Mouse (Mus musculus) embryonic facial prominence, embryonic 14.5 days (tissue): ENCODE data around the gene Lrrc28. TPM values are rescaled to one million over a fixed set of nuclear protein-coding genes. Genes with fewer than 3 reads are reported as not detected.
A peak's percentile ranks its signal among the peaks of the same experiment; 100 is the strongest.

ENCODE experiments used
- ATAC-seq: fragments of 200-750 bp; cut with Nextera tagmentation; 2 replicates; pipeline ENCODE4 v1.8.0; 2017; ENCODE audit warnings: low read depth, moderate number of reproducible peaks, moderate TSS enrichment
- DNase-seq: peaks from one replicate; pipeline ENCODE4 v3.0.0-alpha.2; 2015; ENCODE audit warnings: low spot score
- H3K27ac ChIP-seq: fragments of 300-500 bp; sonication (generic); replicated peaks from 2 replicates; pipeline ENCODE4 v1.5.1; 2014; ENCODE audit warnings: low read depth, mild to moderate bottlenecking, low read length, moderate library complexity
- H3K27me3 ChIP-seq: fragments of 300-500 bp; sonication (generic); replicated peaks from 2 replicates; pipeline ENCODE4 v1.6.1; 2014; ENCODE audit warnings: low read length; ENCODE audit not compliant: control insufficient read depth, insufficient read depth
- H3K36me3 ChIP-seq: fragments of 300-500 bp; sonication (generic); 2 replicates; pipeline ENCODE4 v1.6.1; 2014; ENCODE audit warnings: low read length, mixed read lengths; ENCODE audit not compliant: control insufficient read depth, insufficient read depth
- H3K4me1 ChIP-seq: fragments of 300-500 bp; sonication (generic); 2 replicates; pipeline ENCODE4 v1.6.1; 2014; ENCODE audit warnings: antibody characterized with exemption, low read length; ENCODE audit not compliant: control insufficient read depth, insufficient read depth
- H3K4me2 ChIP-seq: fragments of 300-500 bp; sonication (generic); 2 replicates; pipeline ENCODE4 v1.6.1; 2014; ENCODE audit warnings: low read depth, mild to moderate bottlenecking, low read length, moderate library complexity, mixed read lengths
- H3K4me3 ChIP-seq: fragments of 300-500 bp; sonication (generic); 2 replicates; pipeline ENCODE4 v1.5.1; 2014; ENCODE audit warnings: low read depth, mild to moderate bottlenecking, low read length
- H3K9ac ChIP-seq: fragments of 300-500 bp; sonication (generic); 2 replicates; pipeline ENCODE4 v1.6.1; 2014; ENCODE audit warnings: low read depth, mild to moderate bottlenecking, low read length, moderate library complexity, mixed read lengths
- H3K9me3 ChIP-seq: fragments of 300-500 bp; sonication (generic); 2 replicates; pipeline ENCODE4 v1.6.1; 2016; ENCODE audit warnings: low read length; ENCODE audit not compliant: control insufficient read depth
- WGBS: fragments of 180-500 bp; shearing (Covaris S2); extraction: QIAGEN DNeasy Blood & Tissue Kit; methylation state at CpG from one replicate; pipeline ENCODE4 v1.1.7; 2014; 5-methylcytosine and 5-hydroxymethylcytosine counted together
- polyA plus RNA-seq: library from polyadenylated mRNA; unstranded; fragments of >200 nt; fragmentation: Nextera tagmentation; extraction: Ambion mirVana; gene quantifications from 2 replicates; pipeline ENCODE4 v1.2.1, GENCODE M21; 2014

Lrrc28 gene
- polyA plus RNA-seq, 1 experiment from 2014 or later: 19.8 TPM

- no peaks in the 10 kb centered on the region for H3K36me3 ChIP-seq
- H3K27me3 ChIP-seq: no peaks in the 10 kb centered on the region
- no peak overlapping the region for H3K4me2 ChIP-seq
- no peak overlapping the region for H3K27ac ChIP-seq
- H3K9ac ChIP-seq: no peak overlapping the region
- no peak for DNase-seq
- ATAC-seq: no peak
- H3K4me1 ChIP-seq: no peaks in the 10 kb centered on the region; the same call in 1 of the 2 replicates
- H3K4me3 ChIP-seq: no peak overlapping the region
- 88% methylated on average over 6 of the region's 6 CpGs for WGBS
- no peaks in the 10 kb centered on the region for H3K9me3 ChIP-seq
Observed at GRCm38 (mm10) chr7:67578044-67578443, 67.0 kb downstream of the Lrrc28 start.

GRCm38 (mm10) chr7:67566510-67567237 is 78.4 kb downstream of the Lrrc28 start:
- peak overlapping the region; percentile 3; the same call in 1 of the 2 replicates for H3K27ac ChIP-seq
- no peak overlapping the region for H3K4me3 ChIP-seq
- 0 out of 2 replicates have a peak overlapping the region, but pooled peaks have one; percentile 6 for H3K4me2 ChIP-seq
- no peak overlapping the region for H3K9ac ChIP-seq
- H3K4me1 ChIP-seq: peaks cover 19% of the 10 kb centered on the region; the same call in 1 of the 2 replicates
- 0 out of 2 replicates have a peak, but pooled peaks have one; percentile 28 for ATAC-seq
- H3K27me3 ChIP-seq: no peaks in the 10 kb centered on the region
- no peaks in the 10 kb centered on the region for H3K36me3 ChIP-seq
- H3K9me3 ChIP-seq: no peaks in the 10 kb centered on the region
- 45% methylated on average over 8 of the region's 8 CpGs for WGBS
- peak; percentile 48 for DNase-seq

DNA sequence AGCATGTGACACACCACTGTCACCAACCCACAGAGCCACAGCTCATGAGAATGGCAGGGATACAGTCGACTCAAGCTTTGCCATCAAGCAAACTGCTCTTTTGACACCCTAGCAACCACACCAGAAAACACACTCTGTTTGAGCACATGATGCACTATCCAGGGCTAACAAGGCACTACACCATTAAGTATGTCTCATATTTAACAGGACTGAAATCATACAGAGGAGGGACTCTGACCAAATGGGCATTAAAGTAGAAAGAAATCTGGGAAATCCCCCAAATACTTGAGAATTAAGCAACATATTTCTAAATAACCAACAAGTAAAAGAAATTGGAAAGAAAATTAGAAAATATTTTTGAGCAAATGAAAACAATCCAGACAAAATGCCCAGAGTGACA is 79.9 kb downstream of the Lrrc28 start:
- Histone ChIP-seq H3K4me2 (no peak overlapping the region), H3K9ac (no peak overlapping the region), H3K4me3 (no peak overlapping the region), H3K27ac (no peak overlapping the region), H3K9me3 (no peaks in the 10 kb centered on the region), H3K36me3 (no peaks in the 10 kb centered on the region), H3K27me3 (no peaks in the 10 kb centered on the region), H3K4me1 (peaks cover 15% of the 10 kb centered on the region; the same call in 1 of the 2 replicates)
- ATAC-seq (no peak), DNase-seq (no peak)
- WGBS: 62% methylated on average over 1 of the region's 1 CpGs

GRCm38 (mm10) chr7:67562176-67562575 is 82.9 kb downstream of the Lrrc28 start:
- no peak overlapping the region; the same call in 1 of the 2 replicates for H3K27ac ChIP-seq
- ATAC-seq (no peak), DNase-seq (peak; percentile 36)
- WGBS: 51% methylated on average over 12 of the region's 12 CpGs
- H3K4me1 ChIP-seq: peaks cover 13% of the 10 kb centered on the region; the same call in 1 of the 2 replicates
- H3K9ac ChIP-seq: peak overlapping the region; percentile 8; the same call in 1 of the 2 replicates
- H3K36me3 ChIP-seq: no peaks in the 10 kb centered on the region
- no peaks in the 10 kb centered on the region for H3K9me3 ChIP-seq
- H3K4me3 ChIP-seq: no peak overlapping the region
- no peaks in the 10 kb centered on the region for H3K27me3 ChIP-seq
- H3K4me2 ChIP-seq: 0 out of 2 replicates have a peak overlapping the region, but pooled peaks have one; percentile 15

DNA sequence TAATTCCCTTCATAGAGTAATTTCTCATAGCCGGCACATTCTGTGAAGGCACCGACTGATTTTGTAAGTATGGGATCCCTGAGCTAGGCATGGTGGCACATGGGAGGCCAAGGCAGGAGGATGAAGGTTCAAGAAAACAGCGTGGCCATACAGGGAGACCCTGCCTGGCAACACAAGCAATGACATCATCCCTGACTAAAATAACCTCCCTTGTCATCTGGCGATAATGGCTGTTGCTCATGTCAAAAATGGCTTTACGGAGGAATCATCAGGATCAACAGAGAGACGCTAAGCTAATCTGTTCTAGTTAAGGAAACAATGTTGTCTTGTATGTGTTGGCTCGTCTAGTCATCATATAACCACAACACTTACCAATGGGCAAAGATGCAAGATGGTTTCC is 85.6 kb downstream of the Lrrc28 start:
- H3K27me3 ChIP-seq: no peaks in the 10 kb centered on the region
- no peaks in the 10 kb centered on the region for H3K9me3 ChIP-seq
- no peak overlapping the region for H3K27ac ChIP-seq
- H3K4me2 ChIP-seq: no peak overlapping the region
- ATAC-seq (no peak), DNase-seq (no peak)
- 82% methylated on average over 7 of the region's 7 CpGs for WGBS
- H3K4me3 ChIP-seq: no peak overlapping the region
- H3K9ac ChIP-seq: no peak overlapping the region
- H3K4me1 ChIP-seq: peaks cover 5% of the 10 kb centered on the region; the same call in 1 of the 2 replicates
- H3K36me3 ChIP-seq: no peaks in the 10 kb centered on the region

DNA sequence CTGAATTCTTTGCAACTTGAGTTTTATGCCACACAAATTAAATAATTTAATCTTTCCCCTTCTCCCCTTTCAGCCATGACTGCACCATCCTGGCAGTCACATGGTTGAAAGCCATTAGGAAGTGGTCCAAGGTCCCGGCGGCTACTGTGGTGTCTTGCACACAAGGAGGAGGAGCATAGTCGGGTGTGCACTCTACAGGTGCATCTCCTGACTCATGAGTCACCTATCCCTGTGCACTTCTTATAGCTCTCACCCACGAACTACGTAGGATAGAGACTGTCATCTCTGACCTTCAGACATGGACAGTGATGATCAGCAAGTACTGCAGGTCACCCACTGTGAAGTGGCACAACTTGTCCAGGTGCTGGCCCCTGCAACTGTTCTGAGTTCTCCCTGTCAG is 86.8 kb downstream of the Lrrc28 start:
- WGBS: 75% methylated on average over 5 of the region's 5 CpGs

GRCm38 (mm10) chr7:67554863-67555262 is 90.2 kb downstream of the Lrrc28 start:
- WGBS: 88% methylated on average over 2 of the region's 2 CpGs
- no peaks in the 10 kb centered on the region for H3K27me3 ChIP-seq
- H3K9me3 ChIP-seq: no peaks in the 10 kb centered on the region
- ATAC-seq (no peak), DNase-seq (no peak)
- no peak overlapping the region for H3K27ac ChIP-seq
- no peaks in the 10 kb centered on the region for H3K36me3 ChIP-seq
- no peak overlapping the region for H3K9ac ChIP-seq
- H3K4me1 ChIP-seq: no peaks in the 10 kb centered on the region
- H3K4me3 ChIP-seq: no peak overlapping the region
- no peak overlapping the region for H3K4me2 ChIP-seq

More for the DNA sequence above, 86.8 kb downstream of the Lrrc28 start:
- H3K27me3 ChIP-seq: no peaks in the 10 kb centered on the region
- H3K4me2 ChIP-seq: no peak overlapping the region
- H3K27ac ChIP-seq: no peak overlapping the region
- peaks cover 5% of the 10 kb centered on the region; the same call in 1 of the 2 replicates for H3K4me1 ChIP-seq
- no peak overlapping the region for H3K4me3 ChIP-seq
- no peak overlapping the region for H3K9ac ChIP-seq
- H3K36me3 ChIP-seq: no peaks in the 10 kb centered on the region
- no peaks in the 10 kb centered on the region for H3K9me3 ChIP-seq
- no peak for DNase-seq
- no peak for ATAC-seq

DNA sequence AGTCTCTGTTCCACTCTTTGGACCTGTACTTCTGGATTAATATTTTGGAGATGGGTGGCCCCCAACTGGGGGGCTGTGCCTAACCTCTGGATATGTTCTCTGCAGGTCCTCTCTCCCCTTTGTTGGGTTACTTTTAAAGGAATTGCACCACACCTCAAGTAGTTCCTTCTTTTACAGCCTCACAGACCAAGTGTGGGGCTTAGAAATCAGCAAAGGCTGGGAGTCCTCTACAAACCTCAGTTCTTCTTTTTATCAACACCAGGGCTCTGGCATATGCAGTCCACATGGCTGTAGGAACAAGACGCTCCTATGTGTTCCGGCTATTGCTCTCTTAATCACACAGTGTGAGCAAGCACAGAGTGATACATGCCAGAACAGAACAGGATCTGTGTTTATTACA is 93.8 kb downstream of the Lrrc28 start:
- no peak overlapping the region for H3K4me3 ChIP-seq
- 80% methylated on average over 2 of the region's 2 CpGs for WGBS
- H3K4me2 ChIP-seq: no peak overlapping the region
- H3K27ac ChIP-seq: no peak overlapping the region
- no peaks in the 10 kb centered on the region for H3K27me3 ChIP-seq
- H3K36me3 ChIP-seq: no peaks in the 10 kb centered on the region
- no peak for DNase-seq
- no peak for ATAC-seq
- H3K9ac ChIP-seq: no peak overlapping the region
- no peaks in the 10 kb centered on the region for H3K4me1 ChIP-seq
- no peaks in the 10 kb centered on the region for H3K9me3 ChIP-seq
